Mouse (Mus musculus) heart, postnatal 0 days (tissue): ENCODE measurements around the gene Fgfr2. TPM values are rescaled to one million over a fixed set of nuclear protein-coding genes. Genes with fewer than 3 reads are reported as not detected.
A peak's percentile ranks its signal among the peaks of the same experiment; 100 is the strongest.

Experiments
- ATAC-seq: fragments of 200-750 bp; cut with Nextera tagmentation; 2 replicates; pipeline ENCODE4 v1.8.0; 2017; ENCODE audit warnings: low read depth, moderate number of reproducible peaks, moderate library complexity; ENCODE audit not compliant: insufficient read depth
- DNase-seq: peaks from one replicate; pipeline ENCODE4 v3.0.0-alpha.2; 2016; ENCODE audit warnings: low spot score
- H3K27ac ChIP-seq: fragments of 300-500 bp; sonication (generic); 2 replicates; pipeline ENCODE4 v1.5.1; 2014; ENCODE audit warnings: low read depth, mild to moderate bottlenecking
- H3K27me3 ChIP-seq: fragments of 300-500 bp; sonication (generic); 2 replicates; pipeline ENCODE4 v1.6.1; 2014; ENCODE audit warnings: low read length, mixed read lengths; ENCODE audit not compliant: control insufficient read depth, insufficient read depth
- H3K36me3 ChIP-seq: fragments of 300-500 bp; sonication (generic); replicated peaks from 2 replicates; pipeline ENCODE4 v1.6.1; 2014; ENCODE audit warnings: low read length, mixed read lengths; ENCODE audit not compliant: control insufficient read depth, insufficient read depth
- H3K4me1 ChIP-seq: fragments of 300-500 bp; sonication (generic); 2 replicates; pipeline ENCODE4 v1.6.1; 2014; ENCODE audit warnings: antibody characterized with exemption; ENCODE audit not compliant: control insufficient read depth, insufficient read depth
- H3K4me2 ChIP-seq: fragments of 300-500 bp; sonication (generic); 2 replicates; pipeline ENCODE4 v1.6.1; 2014; ENCODE audit warnings: low read depth, mild to moderate bottlenecking, low read length, moderate library complexity
- H3K4me3 ChIP-seq: fragments of 300-500 bp; sonication (generic); 2 replicates; pipeline ENCODE4 v1.5.1; 2014; ENCODE audit warnings: low read depth, low read length
- H3K9ac ChIP-seq: fragments of 300-500 bp; sonication (generic); replicated peaks from 2 replicates; pipeline ENCODE4 v1.6.1; 2014; ENCODE audit warnings: low read depth, low read length, mixed read lengths
- H3K9me3 ChIP-seq: fragments of 300-500 bp; sonication (generic); replicated peaks from 2 replicates; pipeline ENCODE4 v1.6.1; 2016; ENCODE audit warnings: low read length; ENCODE audit not compliant: control insufficient read depth
- CTCF ChIP-seq: IDR thresholded peaks from 2 replicates; pipeline ENCODE4 v1.5.1; 2016; ENCODE audit warnings: antibody characterized with exemption, control low read depth, low read depth
- EP300 ChIP-seq: IDR thresholded peaks from 2 replicates; pipeline ENCODE4 v1.6.1; 2016; ENCODE audit warnings: antibody characterized with exemption, low read depth
- WGBS: fragments of 180-500 bp; shearing (Covaris S2); extraction: QIAGEN DNeasy Blood & Tissue Kit; methylation state at CpG from one replicate; pipeline ENCODE4 v1.1.7; 2014; 5-methylcytosine and 5-hydroxymethylcytosine counted together
- polyA plus RNA-seq: library from polyadenylated mRNA; unstranded; fragments of >200 nt; fragmentation: Nextera tagmentation; extraction: Ambion mirVana; gene quantifications from 2 replicates; pipeline ENCODE4 v1.2.1, GENCODE M21; 2015
- total RNA-seq: library from RNA; depleted of rRNA; stranded (reverse); fragments of >200 nt; gene quantifications from 2 replicates; pipeline ENCODE4 v1.2.3, GENCODE M21; 2014; ENCODE audit warnings: low replicate concordance

Fgfr2 gene
- total and polyA plus RNA-seq, 2 experiments from 2014 or later, result 3.8 to 11.5 TPM

GRCm38 (mm10) chr7:132365111-132365510 lies 758.0 kb downstream of the Fgfr2 start:
- peaks cover 3% of the 10 kb centered on the region for H3K4me1 ChIP-seq
- no peak overlapping the region for H3K9ac ChIP-seq
- H3K36me3 ChIP-seq, result no peaks in the 10 kb centered on the region
- H3K27ac ChIP-seq, result no peak overlapping the region
- TF ChIP-seq EP300, result no peak
- no peaks in the 10 kb centered on the region for H3K9me3 ChIP-seq
- ATAC-seq (no peak), DNase-seq (no peak)
- no peak overlapping the region for H3K4me2 ChIP-seq
- H3K27me3 ChIP-seq, result no peaks in the 10 kb centered on the region
- H3K4me3 ChIP-seq, result no peak overlapping the region
- 76% methylated on average over 5 of the region's 5 CpGs for WGBS

GRCm38 (mm10) chr7:132364506-132364905 lies 758.6 kb downstream of the Fgfr2 start:
- H3K9ac ChIP-seq, result no peak overlapping the region
- no peak for DNase-seq
- 31% methylated on average over 5 of the region's 5 CpGs for WGBS
- H3K27ac ChIP-seq, result no peak overlapping the region
- no peak overlapping the region for H3K4me2 ChIP-seq
- H3K4me3 ChIP-seq, result no peak overlapping the region
- H3K27me3 ChIP-seq, result no peaks in the 10 kb centered on the region
- no peaks in the 10 kb centered on the region for H3K9me3 ChIP-seq
- TF ChIP-seq CTCF (no peak), EP300 (no peak)
- ATAC-seq, result no peak
- no peaks in the 10 kb centered on the region for H3K36me3 ChIP-seq
- H3K4me1 ChIP-seq, result peaks cover 3% of the 10 kb centered on the region

GRCm38 (mm10) chr7:132360336-132360735 lies 762.8 kb downstream of the Fgfr2 start:
- Histone ChIP-seq H3K36me3 (no peaks in the 10 kb centered on the region), H3K4me3 (no peak overlapping the region), H3K9ac (no peak overlapping the region), H3K4me1 (peaks cover 6% of the 10 kb centered on the region; the same call in 1 of the 2 replicates), H3K9me3 (no peaks in the 10 kb centered on the region), H3K4me2 (no peak overlapping the region), H3K27ac (no peak overlapping the region), H3K27me3 (no peaks in the 10 kb centered on the region)
- no peak for DNase-seq
- 75% methylated on average over 4 of the region's 4 CpGs for WGBS
- no peak for ATAC-seq
- TF ChIP-seq EP300, result no peak
- TF ChIP-seq CTCF, result no peak

- DNase-seq, result no peak
- H3K9me3 ChIP-seq, result no peaks in the 10 kb centered on the region
- no peak for ATAC-seq
- H3K4me3 ChIP-seq, result no peak overlapping the region
- WGBS, result 48% methylated on average over 4 of the region's 4 CpGs
- H3K4me1 ChIP-seq, result peaks cover 6% of the 10 kb centered on the region; the same call in 1 of the 2 replicates
- H3K4me2 ChIP-seq, result no peak overlapping the region
- H3K27me3 ChIP-seq, result no peaks in the 10 kb centered on the region
- no peak overlapping the region for H3K9ac ChIP-seq
- no peaks in the 10 kb centered on the region for H3K36me3 ChIP-seq
- TF ChIP-seq EP300, result no peak
- no peak for TF ChIP-seq CTCF
- no peak overlapping the region; the same call in 1 of the 2 replicates for H3K27ac ChIP-seq
Measured at GRCm38 (mm10) chr7:132358709-132359108, 764.4 kb downstream of the Fgfr2 start.

- no peak for DNase-seq
- TF ChIP-seq EP300, result no peak
- no peak for TF ChIP-seq CTCF
- no peaks in the 10 kb centered on the region for H3K36me3 ChIP-seq
- ATAC-seq, result peak; percentile 11; the same call in 1 of the 2 replicates
- no peak overlapping the region for H3K4me3 ChIP-seq
- peaks cover 6% of the 10 kb centered on the region; the same call in 1 of the 2 replicates for H3K4me1 ChIP-seq
- H3K9me3 ChIP-seq, result no peaks in the 10 kb centered on the region
- 35% methylated on average over 3 of the region's 3 CpGs for WGBS
- H3K27ac ChIP-seq, result no peak overlapping the region; the same call in 1 of the 2 replicates
- H3K9ac ChIP-seq, result no peak overlapping the region
- no peak overlapping the region for H3K4me2 ChIP-seq
- H3K27me3 ChIP-seq, result no peaks in the 10 kb centered on the region
Measured at GRCm38 (mm10) chr7:132358250-132358649, 764.9 kb downstream of the Fgfr2 start.

GRCm38 (mm10) chr7:132357841-132358237 lies 765.3 kb downstream of the Fgfr2 start:
- ATAC-seq (no peak), DNase-seq (no peak)
- no peak for TF ChIP-seq EP300
- no peak for TF ChIP-seq CTCF
- no peaks in the 10 kb centered on the region for H3K27me3 ChIP-seq
- no peak overlapping the region for H3K4me3 ChIP-seq
- no peak overlapping the region for H3K4me2 ChIP-seq
- H3K4me1 ChIP-seq, result peaks cover 6% of the 10 kb centered on the region; the same call in 1 of the 2 replicates
- H3K27ac ChIP-seq, result no peak overlapping the region
- H3K9me3 ChIP-seq, result no peaks in the 10 kb centered on the region
- no peak overlapping the region for H3K9ac ChIP-seq
- 83% methylated on average over 3 of the region's 3 CpGs for WGBS
- no peaks in the 10 kb centered on the region for H3K36me3 ChIP-seq
